11 mouse cellular contexts compared by ENCODE assay signal in genomic region chr5:147721438-147721837, GRCm38 (mm10). TPM values are rescaled to one million over a fixed set of nuclear protein-coding genes. Genes with fewer than 3 reads are reported as not detected.
DNase-seq lines count a peak whose midpoint lies in the region; ATAC-seq and TF ChIP-seq lines count a peak whose summit lies in the region.
"Had no signal": no experiment of that assay in that cellular context is flagged by ENCODE, and none has a peak within 500 bp of the region (broad histone marks: within the 10 kb centered on the region; RNA-seq: fewer than 3 reads in every experiment).

No protein-coding gene starts in this region.

- peaks cover 12% of the 10 kb centered on the region for H3K4me1 ChIP-seq in heart, adult 2 months (ENCODE audit: control insufficient read depth, insufficient read depth, low read length)
- H3K4me1 ChIP-seq in brown adipose tissue, adult 24 weeks (ENCODE audit: control insufficient read depth, insufficient read depth, insufficient read length, low read length): peaks cover 7% of the 10 kb centered on the region
- peaks cover 6% of the 10 kb centered on the region for H3K4me1 ChIP-seq in liver, postnatal 0 days (ENCODE audit: insufficient read depth)
- H3K4me1 ChIP-seq in midbrain, postnatal 0 days (ENCODE audit: insufficient read depth, low read length): peaks cover 3% of the 10 kb centered on the region; the same call in 1 of the 2 replicates

- peak; percentile 56 for ATAC-seq in liver, postnatal 0 days
- no peak for ATAC-seq in midbrain, postnatal 0 days (ENCODE audit: low FRiP score)

- H3K4me2 ChIP-seq in liver, postnatal 0 days (ENCODE audit: low read depth, low read length): 0 out of 2 replicates have a peak overlapping the region, but pooled peaks have one; percentile 24
- H3K4me2 ChIP-seq in midbrain, postnatal 0 days (ENCODE audit: low read depth, low read length, poor library complexity, severe bottlenecking): no peak overlapping the region
- H3K4me2 ChIP-seq: embryonic facial prominence, embryonic 13.5 days had no signal

- H3K36me3 ChIP-seq in heart, adult 2 months (ENCODE audit: control insufficient read depth, insufficient read depth, low read length): peaks cover 5% of the 10 kb centered on the region; the same call in 1 of the 2 replicates
- no peaks in the 10 kb centered on the region for H3K36me3 ChIP-seq in liver, postnatal 0 days (replicated peaks; ENCODE audit: insufficient read depth, low read length)
- H3K36me3 ChIP-seq in midbrain, postnatal 0 days (ENCODE audit: insufficient read depth, low read length): no peaks in the 10 kb centered on the region
- H3K36me3 ChIP-seq: embryonic facial prominence, embryonic 13.5 days had no signal

- intact Hi-C loops in heart, adult 2 months (cut with DNase I): loop anchor here (5.0 kb wide), 1 partner anchor 74 kb away; no protein-coding TSS in a partner anchor
- intact Hi-C loops in heart, postnatal 14 days (cut with DNase I): loop anchor here (2.0 to 10.0 kb wide), 3 partner anchors 127 to 287 kb away; partner anchors contain the start of gene Pan3
- intact Hi-C loops in left cerebral cortex, postnatal 25 days (cut with DNase I): loop anchor here (5.0 to 10.0 kb wide), 2 partner anchors 447 to 529 kb away; no protein-coding TSS in a partner anchor

- TF ChIP-seq POLR2A in heart, adult 2 months (IDR thresholded peaks at IDR 0.05; ENCODE audit: insufficient read depth, low read depth, low read length): peak; percentile 58; the same call in 1 of the 2 replicates

- peak; percentile 36 to 39 for DNase-seq in heart, adult 2 months
- DNase-seq in heart, postnatal 14 days: no peak
- DNase-seq in heart, postnatal 4 days: peak; percentile 49
- DNase-seq in liver, postnatal 0 days: peak; percentile 21
- no peak for DNase-seq in cerebellum, adult 11-12 months
- no peak for DNase-seq in midbrain, postnatal 0 days (ENCODE audit: low spot score)
- DNase-seq in left cerebral cortex, postnatal 25 days (ENCODE audit: low spot score in 2 of 2): no peak
- DNase-seq: gastrocnemius, postnatal 14 days; thymus, postnatal 25 days had no signal

- H3K9ac ChIP-seq in heart, adult 2 months (ENCODE audit: low read depth, low read length): no peak overlapping the region
- no peak overlapping the region for H3K9ac ChIP-seq in liver, postnatal 0 days (replicated peaks)
- H3K9ac ChIP-seq in midbrain, postnatal 0 days (replicated peaks; ENCODE audit: low read length, poor library complexity, severe bottlenecking): no peak overlapping the region
- H3K9ac ChIP-seq: embryonic facial prominence, embryonic 13.5 days had no signal

- H3K27me3 ChIP-seq in heart, adult 2 months (ENCODE audit: control insufficient read depth, insufficient read depth, low read length): 0 out of 2 replicates have a peak, but pooled peaks cover 6% of the 10 kb centered on the region
- peaks cover 52% of the 10 kb centered on the region for H3K27me3 ChIP-seq in liver, postnatal 0 days (ENCODE audit: insufficient read depth, low read length)
- peaks cover 48% of the 10 kb centered on the region for H3K27me3 ChIP-seq in midbrain, postnatal 0 days (ENCODE audit: insufficient read depth, low read length)

- TF ChIP-seq EP300 in heart, adult 2 months (IDR thresholded peaks at IDR 0.05; ENCODE audit: insufficient read depth, low read depth, low read length): peak; percentile 88
- no peak for TF ChIP-seq EP300 in liver, postnatal 0 days (IDR thresholded peaks at IDR 0.05; ENCODE audit: low read depth)

- H3K79me2 ChIP-seq in heart, adult 2 months (replicated peaks; ENCODE audit: control insufficient read depth, insufficient read depth, low read length): no peaks in the 10 kb centered on the region; the same call in 1 of the 2 replicates

- no peak for TF ChIP-seq CTCF in heart, adult 2 months (IDR thresholded peaks at IDR 0.05)
- no peak for TF ChIP-seq CTCF in liver, postnatal 0 days (IDR thresholded peaks at IDR 0.05; ENCODE audit: low read depth)
- TF ChIP-seq CTCF in midbrain, postnatal 0 days (IDR thresholded peaks at IDR 0.05): no peak

- WGBS in heart, adult 2 months: 14% methylated on average over 8 of the region's 8 CpGs
- WGBS in liver, postnatal 0 days (ENCODE audit: insufficient replicate concordance): 29% methylated on average over 8 of the region's 8 CpGs
- WGBS in midbrain, postnatal 0 days: 26% methylated on average over 8 of the region's 8 CpGs

- H3K9me3 ChIP-seq in liver, postnatal 0 days (ENCODE audit: low read length): no peaks in the 10 kb centered on the region
- no peaks in the 10 kb centered on the region for H3K9me3 ChIP-seq in midbrain, postnatal 0 days (ENCODE audit: low read length)
- H3K9me3 ChIP-seq: embryonic facial prominence, embryonic 13.5 days had no signal

- peak overlapping the region; percentile 36; the same call in 1 of the 2 replicates for H3K27ac ChIP-seq in heart, adult 2 months
- peak overlapping the region; percentile 53 for H3K27ac ChIP-seq in brown adipose tissue, adult 24 weeks (replicated peaks; ENCODE audit: low read depth, low read length)
- no peak overlapping the region for H3K27ac ChIP-seq in liver, postnatal 0 days (ENCODE audit: low read depth)
- no peak overlapping the region for H3K27ac ChIP-seq in midbrain, postnatal 0 days (ENCODE audit: low read depth, low read length)
- H3K27ac ChIP-seq: embryonic facial prominence, embryonic 13.5 days had no signal

- peak overlapping the region; percentile 43 for H3K4me3 ChIP-seq in heart, adult 2 months
- peak overlapping the region; percentile 56 for H3K4me3 ChIP-seq in brown adipose tissue, adult 24 weeks (ENCODE audit: insufficient read depth, low read depth, low read length)
- H3K4me3 ChIP-seq in liver, postnatal 0 days (ENCODE audit: low read depth, low read length): no peak overlapping the region
- no peak overlapping the region for H3K4me3 ChIP-seq in midbrain, postnatal 0 days (ENCODE audit: low read depth, low read length)
- H3K4me3 ChIP-seq: embryonic facial prominence, embryonic 13.5 days had no signal

RNA-seq across cellular contexts. Expression of gene Flt1, which starts 4.4 kb away (rescaled TPM):
- total RNA-seq in heart, adult 2 months (2021): 10 to 100 TPM; 82.1 to 88.3 TPM
- 20.5 and 30.6 TPM in 2 replicates for polyA plus RNA-seq in heart, adult 2 months (2012; rRNA removed)
- 10 to 100 TPM; 62.5 to 63.6 TPM for total RNA-seq in heart, postnatal 14 days (2021)
- 15.6 and 24.1 TPM in 2 replicates for polyA plus RNA-seq in brown adipose tissue, adult 24 weeks (2012; ENCODE audit: insufficient read depth, insufficient read length, missing spikeins)
- 10 to 100 TPM; 44.1 to 45.8 TPM for total RNA-seq in heart, postnatal 4 days (2021)
- polyA plus RNA-seq in liver, postnatal 0 days (2015; fragmentation: Nextera tagmentation; extraction: Ambion mirVana): 2.3 and 2.8 TPM in 2 replicates
- total RNA-seq in midbrain, postnatal 0 days (2014; rRNA removed): 15.2 and 16.8 TPM in 2 replicates
- polyA plus RNA-seq in midbrain, postnatal 0 days (2015; fragmentation: Nextera tagmentation; extraction: Ambion mirVana): 9.0 and 9.7 TPM in 2 replicates
- 10 to 100 TPM; 30.4 to 33.8 TPM for total RNA-seq in left cerebral cortex, postnatal 25 days (2021)

Comparison
In these comparisons a context has a peak if more than half of its experiments do, and no peak if none do; other contexts are left out.
1. DNase-seq: peak in heart, adult 2 months (2 of 2), heart, postnatal 4 days (single experiment) and liver, postnatal 0 days (single experiment); none in heart, postnatal 14 days (0 of 2), cerebellum, adult 11-12 months (single experiment), midbrain, postnatal 0 days (single experiment) and left cerebral cortex, postnatal 25 days (0 of 2).
2. H3K27ac ChIP-seq: peak in heart, adult 2 months (single experiment) and brown adipose tissue, adult 24 weeks (single experiment); none in liver, postnatal 0 days (single experiment) and midbrain, postnatal 0 days (single experiment).
3. H3K4me3 ChIP-seq: peak in heart, adult 2 months (single experiment) and brown adipose tissue, adult 24 weeks (single experiment); none in liver, postnatal 0 days (single experiment) and midbrain, postnatal 0 days (single experiment).